Mouse (Mus musculus): ENCODE results near the gene Igsf21. TPM values are rescaled to one million over a fixed set of nuclear protein-coding genes. Genes with fewer than 3 reads are reported as not detected.

The Igsf21 gene
- total RNA-seq, 4 experiments from 2014 or later = 0.22 to 0.48 TPM; not detected in 2

DNA sequence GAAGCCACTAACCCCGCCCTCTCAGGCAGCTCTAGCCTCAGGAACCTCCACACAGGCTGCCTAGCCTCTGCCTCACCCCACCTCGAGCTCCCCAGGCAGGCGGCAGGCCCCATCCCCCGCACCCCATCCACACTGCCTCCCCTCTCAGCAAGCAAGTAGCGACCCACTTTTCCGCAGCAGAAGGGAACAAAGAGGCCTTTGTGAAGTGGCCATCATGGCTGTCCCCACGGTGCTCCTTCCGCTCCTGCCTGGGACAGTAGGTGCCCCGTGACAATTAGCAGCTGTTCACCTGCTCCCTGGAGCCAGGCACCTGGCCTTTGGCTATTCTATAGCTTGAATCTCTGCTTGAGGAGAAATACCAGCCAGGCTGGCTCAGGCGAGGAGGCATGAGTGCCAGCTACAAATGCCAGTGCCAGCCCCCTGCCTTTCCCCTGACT is 9.3 kb downstream of the Igsf21 start:
- DNase-seq (ENCODE audit: low spot score in 2 of 2) = no peak

DNA sequence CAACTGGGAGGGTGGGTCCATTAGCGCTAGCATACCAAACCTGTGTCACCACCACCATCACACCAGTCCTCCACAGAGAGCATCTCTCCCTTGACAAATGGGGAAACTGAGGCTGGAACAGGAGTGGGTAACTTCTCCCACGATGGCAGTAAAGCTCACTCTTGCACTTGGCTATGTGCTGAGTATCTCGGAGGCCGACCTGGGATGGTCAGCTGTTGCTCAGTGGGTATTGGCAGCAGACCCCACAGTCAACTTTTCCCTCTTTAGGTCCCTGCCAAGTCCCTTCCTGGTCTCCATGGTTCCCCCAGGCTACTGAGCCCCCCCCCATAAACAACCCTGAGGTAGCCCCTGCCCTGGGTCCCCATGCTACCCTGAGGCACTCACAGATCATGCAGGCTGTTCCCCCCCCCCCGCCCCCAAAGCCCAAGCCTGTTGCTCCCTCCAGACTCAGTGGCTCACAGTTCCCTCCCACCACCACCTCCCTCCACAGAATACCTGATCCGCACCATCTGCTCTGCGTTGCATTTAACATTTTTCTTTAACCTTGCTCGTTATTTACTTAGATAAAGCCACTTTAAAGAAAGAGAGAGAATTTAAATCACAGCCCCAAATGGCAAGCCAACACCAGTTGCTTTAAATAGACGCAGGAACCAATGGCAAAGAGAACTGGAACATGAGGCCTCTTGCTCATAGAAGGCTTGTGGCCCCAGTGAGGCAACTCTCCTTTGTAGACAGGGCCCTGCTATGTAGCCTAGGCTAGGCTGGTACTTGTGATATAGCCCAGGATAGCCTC is 11.0 kb downstream of the Igsf21 start:
- no peak for DNase-seq (ENCODE audit: low spot score in 2 of 2)

DNA sequence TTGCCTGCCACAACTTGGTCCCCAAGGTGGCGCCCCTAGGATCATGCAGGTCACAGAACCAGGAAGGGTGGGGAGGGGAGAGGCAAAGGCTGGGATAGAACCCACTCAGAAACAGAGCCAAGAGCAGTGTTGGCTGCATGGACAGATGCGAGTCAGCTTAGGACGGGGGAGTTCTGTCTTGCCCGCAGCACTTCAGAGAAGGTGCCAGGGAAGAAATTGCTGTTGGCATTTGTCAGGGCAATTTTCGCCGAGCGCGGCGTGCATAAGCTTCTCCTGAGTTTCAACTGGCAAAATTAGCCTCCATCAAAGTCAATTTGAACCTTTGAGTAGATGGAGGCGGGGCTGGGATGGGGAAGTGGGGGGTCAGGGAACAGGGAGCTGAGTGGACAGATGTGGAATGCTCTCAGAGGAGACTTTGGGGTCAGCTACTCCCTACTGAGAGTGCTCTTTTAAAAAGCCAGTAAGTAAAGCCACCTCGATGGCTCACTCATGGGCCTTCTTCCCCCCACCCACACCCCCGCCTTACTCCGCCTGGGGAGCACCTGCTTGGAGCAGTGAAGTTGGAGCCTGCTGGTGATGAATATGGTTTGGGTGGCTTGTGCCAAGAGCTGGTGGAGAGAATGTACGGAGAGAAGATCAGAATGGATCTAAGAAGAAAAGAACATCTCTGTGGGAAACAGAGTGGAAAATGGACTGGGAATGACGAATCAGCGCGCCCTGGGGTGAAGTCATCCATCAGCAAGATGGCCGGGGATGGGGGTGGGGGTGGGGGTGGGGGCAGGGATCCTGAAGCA is 12.0 kb downstream of the Igsf21 start:
- no peak for DNase-seq (ENCODE audit: low spot score in 2 of 2)

DNA sequence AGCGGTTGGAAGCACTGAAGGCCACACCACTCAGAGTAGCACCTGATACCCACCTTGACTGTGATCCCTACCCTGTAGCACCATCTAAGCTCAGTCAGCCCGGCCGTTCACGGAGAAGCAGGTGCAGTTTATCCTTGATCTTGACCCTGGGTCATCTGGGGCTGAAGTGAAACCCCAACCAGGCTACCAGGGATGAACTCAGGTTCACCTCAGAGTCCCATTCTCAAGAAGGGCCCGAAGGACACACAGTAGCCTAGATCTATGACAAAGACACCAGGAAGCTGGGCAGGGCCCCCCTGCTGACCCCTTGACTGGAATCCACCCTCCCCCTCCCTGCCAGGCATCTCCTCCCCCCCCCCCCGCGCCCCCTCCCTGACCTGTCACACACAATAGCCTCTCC is 18.7 kb downstream of the Igsf21 start:
- no peak for DNase-seq (ENCODE audit: low spot score in 2 of 2)

DNA sequence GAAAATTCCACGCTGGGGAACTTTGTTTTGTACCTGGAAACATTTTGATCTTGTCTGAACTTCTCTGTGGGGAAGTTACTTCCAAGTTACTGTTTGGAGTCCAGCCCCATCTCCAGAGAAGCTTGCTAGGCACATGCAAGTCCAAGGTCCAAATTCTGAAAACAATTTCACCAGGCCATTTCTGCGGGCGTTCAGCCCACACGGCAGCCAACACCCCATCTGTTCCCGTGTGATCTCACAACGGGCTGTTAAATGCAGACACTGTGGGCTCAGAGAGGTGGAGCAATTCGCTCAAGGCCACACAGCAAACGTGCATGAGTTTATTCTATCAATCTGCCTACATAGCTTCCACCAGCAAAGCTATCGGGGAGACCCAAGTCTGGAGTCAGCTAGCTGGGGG is 21.4 kb downstream of the Igsf21 start:
- DNase-seq (ENCODE audit: low spot score in 2 of 2) = no peak

DNA sequence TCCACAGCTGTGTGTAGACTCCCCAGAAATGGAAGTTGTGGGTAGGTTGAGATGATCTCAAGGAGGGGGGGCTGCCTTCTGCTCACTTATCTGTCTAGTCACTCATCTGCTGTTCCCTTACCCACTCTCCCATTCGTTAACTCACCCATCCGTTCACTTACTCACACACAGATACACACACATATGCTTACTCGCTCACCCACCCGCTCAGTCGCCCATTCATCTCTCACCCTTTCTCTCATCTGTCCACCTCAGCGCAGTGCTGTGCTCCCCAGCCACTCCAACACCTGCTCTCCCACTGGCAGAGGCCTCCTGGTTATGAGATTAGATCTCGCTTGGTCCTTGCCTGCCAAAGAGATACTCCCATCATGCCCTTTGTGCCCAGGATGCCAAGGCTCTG is 22.1 kb downstream of the Igsf21 start:
- DNase-seq (ENCODE audit: low spot score in 2 of 2) = no peak

DNA sequence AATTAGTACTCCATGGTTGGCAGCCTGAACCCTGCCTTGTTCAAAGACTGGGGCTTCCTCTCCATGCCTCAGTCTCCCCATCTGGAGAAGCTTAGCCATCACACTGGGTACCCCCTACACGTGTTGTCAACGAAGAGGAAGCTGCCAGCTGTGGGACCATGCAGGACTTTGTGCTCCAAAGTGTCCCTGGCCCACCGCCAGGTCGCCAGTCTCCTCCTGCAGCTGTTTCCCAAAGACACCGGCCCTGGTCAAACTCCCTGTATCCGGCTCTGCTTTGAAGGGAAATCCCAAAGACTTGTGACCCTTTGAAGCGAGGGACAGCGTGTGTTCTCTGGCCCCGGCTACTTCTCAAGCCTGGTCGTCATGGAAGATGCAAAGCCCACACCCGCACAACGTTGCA is 23.5 kb downstream of the Igsf21 start:
- DNase-seq (ENCODE audit: low spot score in 2 of 2) = no peak

DNA sequence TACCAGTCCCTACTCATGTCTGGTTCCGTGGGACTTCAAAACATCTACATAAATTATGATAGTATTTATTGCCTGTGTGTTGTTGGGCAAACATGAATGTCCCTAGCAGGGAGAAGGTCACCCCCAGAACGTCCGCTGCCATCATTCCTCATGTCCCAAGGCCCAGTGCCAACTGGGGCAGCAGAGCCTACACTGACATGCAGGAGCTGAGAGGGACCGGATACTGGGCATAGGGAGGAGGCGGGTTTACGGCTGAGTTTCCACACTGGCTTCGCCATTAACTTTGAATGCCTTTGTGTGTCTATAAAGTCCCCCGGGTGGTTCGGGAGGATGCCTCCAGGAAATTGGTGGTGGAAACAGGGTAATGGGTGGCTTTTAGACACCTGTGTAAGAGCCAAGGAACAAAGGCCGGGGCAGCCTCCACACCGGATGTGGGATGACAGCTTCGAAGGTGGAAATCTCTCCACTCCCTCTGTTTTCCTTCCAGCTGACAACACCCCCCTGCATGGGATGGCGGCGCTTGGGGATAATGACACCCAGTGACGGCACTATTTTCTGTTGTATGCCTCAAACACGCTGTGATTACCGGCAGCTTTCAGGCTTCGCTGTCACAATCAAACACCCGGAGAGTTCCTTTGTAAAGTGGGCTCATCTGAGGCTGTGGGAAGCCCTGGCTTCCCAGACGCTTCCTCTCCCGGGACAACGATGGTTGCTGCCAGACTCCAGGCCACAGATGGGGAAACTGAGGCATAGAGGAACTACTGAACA is 26.1 kb downstream of the Igsf21 start:
- DNase-seq (ENCODE audit: low spot score in 2 of 2) = no peak

DNA sequence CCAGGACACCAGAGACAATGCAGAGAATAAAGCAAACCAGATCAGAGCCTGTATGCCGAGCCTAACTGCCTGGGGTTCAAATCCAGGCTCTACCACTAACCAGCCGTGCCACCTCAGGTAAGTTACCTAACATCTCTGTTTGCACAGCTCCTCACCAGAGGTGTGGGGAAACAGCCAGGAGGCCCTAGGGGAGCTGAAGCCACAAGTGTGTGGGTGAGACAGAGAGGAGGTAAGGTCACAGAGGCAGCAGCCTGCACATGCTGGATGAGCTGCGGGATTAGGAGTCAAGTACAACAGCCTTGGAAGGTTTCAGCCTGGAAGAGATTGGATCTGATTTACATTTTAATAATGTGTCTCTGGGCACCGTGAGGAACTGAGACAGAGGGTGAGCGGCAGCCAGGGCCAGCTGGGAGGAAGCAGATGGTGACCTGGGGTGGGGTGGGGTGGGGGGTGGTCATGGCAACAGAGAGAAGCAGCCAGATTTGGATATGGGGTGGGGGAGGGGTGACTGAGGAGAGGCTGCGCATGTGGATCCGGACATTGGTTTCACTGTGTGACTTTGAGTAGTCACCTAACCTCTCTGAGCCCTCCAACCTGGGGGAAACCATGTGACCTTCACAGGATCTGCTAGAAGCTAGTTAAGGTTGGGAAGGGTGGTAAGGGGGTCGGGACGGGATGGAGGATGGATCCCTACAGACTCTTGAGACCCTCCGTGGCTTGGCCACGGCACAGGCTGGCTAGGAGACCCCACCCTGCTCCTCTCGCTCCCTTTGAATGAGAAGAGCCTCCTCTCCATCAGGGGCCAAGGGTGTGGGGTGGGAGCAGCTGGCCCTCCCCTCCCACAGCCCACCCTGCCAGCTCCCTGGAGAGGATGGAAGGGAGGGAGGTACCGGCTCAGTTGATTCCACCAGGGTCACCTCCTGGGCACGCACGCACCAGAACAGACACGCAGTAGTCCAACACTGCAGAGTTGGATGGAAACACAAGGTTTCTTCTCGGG is 27.4 kb downstream of the Igsf21 start:
- DNase-seq (ENCODE audit: low spot score in 2 of 2) = no peak

DNA sequence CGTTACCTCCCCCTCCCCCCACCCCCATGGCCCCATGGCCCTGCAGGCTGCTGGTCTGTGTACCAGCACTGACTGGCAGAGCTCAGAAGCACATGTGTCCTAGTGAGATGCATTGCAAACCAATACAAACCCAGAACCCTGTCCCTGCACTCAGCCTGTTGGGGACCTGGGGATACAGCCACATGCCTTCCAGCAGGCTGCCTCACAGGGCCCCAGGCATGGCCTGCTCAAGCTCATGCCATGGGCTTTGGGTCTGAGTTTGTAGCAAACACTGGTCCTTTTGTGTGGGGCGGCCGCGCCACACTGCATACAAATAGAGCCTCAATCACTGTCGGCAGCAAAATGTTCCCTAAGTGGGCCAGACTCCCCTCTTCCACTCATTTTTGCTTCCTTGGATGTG is 28.2 kb downstream of the Igsf21 start:
- no peak for DNase-seq (ENCODE audit: low spot score in 2 of 2)

DNA sequence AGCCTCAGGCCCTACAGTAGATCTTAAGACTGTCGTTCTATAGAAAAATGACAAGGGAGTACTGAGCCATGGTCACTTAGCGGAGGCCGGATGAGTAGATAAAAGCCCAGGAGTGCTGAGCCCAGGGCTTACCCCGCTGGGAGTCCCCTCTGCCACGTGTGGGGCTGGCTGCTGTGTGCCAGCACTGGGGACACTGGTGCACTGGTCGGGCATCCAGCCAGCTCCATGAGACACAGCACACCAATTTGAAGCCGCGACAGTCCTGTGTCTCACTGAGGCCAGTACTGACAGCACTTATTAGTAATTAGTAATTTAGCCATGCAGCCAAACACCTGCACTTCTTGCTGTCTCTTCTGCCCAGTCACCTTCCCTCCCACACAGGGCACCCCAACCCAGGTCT is 28.6 kb downstream of the Igsf21 start:
- no peak for DNase-seq (ENCODE audit: low spot score in 2 of 2)

DNA sequence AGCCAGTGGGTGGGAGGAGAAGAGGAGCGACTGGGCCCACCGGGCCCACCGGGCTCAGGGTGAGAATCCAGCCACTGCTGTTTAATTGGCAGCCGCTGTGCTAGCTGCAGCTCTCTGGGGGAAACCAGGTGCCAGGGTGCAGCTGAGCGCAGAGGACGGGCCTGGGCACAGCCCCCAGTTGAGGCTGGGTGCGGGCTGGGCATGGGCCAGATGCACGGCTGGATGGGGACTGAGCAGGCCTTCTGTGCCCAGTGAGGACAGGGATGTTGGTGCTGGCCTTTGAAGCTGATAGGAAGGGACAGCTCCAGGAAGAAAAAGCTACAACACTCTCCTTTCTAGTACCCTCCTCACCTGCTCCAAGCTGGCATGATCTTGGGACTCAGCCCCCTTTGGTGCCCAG is 30.5 kb downstream of the Igsf21 start:
- DNase-seq (ENCODE audit: low spot score in 2 of 2) = no peak

DNA sequence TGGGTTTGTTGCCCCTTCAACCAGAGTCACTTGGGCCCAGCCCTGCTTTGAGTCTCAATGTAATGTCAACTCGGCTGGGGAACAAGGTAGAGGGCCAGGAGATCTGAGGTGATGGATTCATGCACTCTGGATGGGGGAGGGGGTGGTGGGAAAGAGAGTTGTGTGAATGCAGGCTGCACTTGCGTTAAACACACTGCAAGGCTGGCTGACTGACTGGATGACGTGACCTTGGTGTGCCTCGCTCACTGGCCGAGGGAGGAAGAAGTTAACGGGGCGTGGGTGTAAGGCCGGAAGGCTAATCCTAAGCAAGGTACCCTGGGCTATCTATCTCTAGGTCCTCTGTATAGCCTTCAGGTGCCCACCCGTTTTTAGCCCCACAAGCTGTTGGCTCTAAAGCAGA is 31.4 kb downstream of the Igsf21 start:
- no peak for DNase-seq (ENCODE audit: low spot score in 2 of 2)

DNA sequence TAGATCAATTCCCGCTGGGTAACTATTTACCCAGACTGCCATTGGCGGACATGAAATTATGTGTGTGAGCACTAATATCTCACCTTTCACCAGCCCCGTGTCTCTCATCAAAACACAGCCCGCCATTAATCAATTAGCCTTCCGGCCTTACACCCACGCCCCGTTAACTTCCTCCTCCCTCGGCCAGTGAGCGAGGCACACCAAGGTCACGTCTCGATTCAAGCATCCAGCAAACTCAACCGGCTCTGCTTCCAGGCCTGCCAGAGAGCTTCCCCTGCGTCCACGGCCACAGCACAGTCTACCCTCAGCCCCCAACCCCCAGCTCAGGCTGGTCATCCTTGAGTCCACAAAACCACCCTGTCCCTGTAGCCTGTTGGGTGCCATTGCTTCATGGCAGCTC is 32.2 kb downstream of the Igsf21 start:
- DNase-seq (ENCODE audit: low spot score in 2 of 2) = no peak

DNA sequence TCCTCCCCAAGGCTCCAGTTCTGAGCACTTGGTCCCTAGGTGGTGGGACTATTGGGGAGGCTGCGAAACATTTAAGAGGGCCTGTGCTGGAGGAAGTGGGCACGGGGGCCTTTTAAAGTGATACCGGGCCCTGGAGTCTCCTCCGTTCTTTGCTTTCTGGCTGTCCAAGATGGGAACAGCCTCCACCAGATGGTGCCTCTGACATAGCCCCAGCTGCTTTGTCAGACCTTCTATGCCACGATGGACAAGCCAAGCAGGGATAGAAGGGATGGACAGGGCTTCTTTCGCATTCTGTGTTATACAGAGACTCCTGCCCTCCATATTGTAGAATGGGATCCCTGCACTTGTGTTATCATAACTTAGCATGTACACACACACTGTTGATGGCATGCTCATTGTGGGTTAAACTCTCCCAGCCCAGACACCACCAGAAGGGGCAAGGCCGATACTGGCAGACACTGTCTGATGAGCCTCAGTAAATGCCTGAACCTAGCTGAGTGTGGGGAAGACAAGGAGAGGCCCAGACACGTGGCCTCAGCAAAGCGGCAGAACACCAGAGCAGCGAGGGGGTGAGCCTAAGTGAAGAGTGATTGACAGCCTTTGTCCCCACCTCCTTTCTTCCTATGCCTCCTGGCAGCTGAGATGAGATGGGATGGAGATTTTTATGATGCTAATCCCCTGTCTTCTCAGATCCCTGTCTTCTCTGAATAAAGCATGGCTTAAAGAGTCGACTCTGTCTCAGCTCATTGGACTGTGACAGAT is 36.3 kb downstream of the Igsf21 start:
- DNase-seq (ENCODE audit: low spot score in 2 of 2) = no peak

DNA sequence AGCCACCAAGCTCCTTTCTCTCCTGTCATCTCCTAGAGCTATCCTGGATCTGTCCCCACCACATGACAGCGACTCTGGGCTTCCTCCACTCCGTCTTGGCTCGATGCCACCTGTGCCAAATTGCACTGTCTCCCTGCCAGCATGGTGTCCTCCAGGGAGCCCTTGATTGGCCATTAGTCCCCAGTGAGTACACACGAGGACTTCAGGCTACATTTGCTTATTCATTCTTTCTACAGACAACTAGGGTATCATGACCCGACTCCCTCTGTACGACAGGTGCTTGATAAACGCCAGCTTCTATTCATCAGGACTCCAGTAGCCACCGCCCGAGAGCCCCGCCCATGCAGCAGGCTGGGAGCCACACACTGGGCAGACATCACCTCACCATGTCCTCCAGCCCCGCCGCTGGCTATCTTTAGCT is 40.8 kb downstream of the Igsf21 start:
- DNase-seq (ENCODE audit: low spot score in 2 of 2) = peak; percentile 33 to 61

DNA sequence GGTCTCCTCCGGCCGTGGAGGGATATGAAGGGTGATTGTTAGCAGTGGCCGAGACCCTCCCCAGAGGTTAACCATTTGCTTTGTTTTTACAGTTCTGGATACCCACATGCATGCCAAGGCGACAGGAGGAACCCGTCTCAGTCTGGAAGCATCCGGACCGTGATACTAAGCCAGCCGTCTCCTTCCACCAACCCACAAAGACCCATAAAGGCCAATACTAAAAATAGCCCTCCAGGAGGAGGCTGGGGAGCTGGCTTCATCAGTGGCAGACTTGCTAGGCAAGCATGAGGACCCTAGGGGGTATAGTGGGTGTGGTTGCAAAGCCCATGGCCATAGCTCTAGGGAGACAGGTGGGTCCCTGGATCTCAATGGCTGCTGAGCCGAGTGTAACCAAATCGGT is 41.8 kb downstream of the Igsf21 start:
- no peak for DNase-seq (ENCODE audit: low spot score in 2 of 2)

DNA sequence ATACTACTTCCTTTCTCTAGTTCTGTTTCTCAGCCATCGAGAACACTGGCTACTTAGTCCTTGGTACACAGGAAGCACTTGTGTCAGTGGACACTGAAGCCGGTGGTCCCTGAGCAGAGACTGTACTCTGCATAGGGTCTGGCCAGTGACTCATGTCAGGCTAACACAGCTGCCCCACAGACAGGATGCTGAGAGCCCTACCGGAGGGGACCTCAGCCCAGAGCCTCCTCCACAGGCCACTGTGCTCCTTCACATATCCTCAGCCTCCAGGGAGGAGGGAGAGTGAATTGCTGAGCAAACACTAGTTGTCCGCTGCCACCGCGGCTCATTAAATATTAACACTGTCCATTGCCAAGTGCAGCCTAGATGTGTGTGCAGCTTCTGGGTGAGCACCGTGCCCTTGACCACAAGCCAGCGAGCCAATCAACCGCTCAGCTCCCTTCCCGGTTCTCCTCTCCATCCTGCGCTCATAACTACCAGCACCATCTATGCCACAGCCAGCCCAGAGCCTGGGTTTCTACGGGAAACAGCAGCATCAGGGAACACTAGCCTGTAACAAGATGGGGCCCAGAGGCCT is 42.8 kb downstream of the Igsf21 start:
- no peak for DNase-seq (ENCODE audit: low spot score in 2 of 2)

DNA sequence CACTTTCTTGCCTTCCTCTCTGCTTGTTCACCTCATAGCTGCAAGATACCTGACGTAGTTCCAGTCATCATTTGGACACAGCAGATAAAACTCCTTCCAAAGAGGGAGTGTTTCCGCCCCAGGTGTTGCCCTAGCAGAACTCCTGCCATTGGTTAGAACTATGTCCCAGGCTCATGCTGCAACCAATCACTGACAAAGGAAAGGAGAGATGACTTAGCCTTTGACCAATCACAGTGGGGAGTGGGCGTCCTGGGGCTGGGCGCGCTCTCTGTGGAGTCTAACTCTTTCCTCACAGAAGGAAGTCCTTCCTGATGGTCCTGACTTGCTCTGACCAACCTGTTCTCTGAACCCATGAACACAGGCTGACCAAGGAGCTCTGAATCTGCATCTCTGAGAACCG is 44.4 kb downstream of the Igsf21 start:
- DNase-seq (ENCODE audit: low spot score in 2 of 2) = no peak

DNA sequence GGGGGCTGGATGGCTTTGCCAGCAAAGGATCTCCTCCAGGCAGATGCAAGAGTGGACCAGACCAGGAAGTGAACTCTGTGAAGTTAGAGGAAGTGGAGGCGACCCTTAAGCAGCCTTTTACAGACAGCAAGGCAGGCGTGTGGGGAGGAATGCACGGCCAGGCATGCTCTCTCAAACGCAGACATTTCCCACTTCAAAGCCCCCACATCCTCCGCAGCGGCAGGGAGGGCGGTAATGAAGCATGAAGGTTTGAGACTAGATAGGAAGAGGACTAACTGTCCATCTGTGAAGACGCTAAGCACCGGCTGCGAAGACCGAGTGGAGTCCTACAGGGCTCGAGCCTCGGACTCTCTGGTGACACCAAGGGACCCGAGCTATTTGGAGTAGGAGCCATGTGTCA is 46.3 kb downstream of the Igsf21 start:
- no peak for DNase-seq (ENCODE audit: low spot score in 2 of 2)

Data from gastrocnemius, adult 8-10 months (tissue).